Mouse (Mus musculus): ENCODE data around the gene 4930583I09Rik.

DNA sequence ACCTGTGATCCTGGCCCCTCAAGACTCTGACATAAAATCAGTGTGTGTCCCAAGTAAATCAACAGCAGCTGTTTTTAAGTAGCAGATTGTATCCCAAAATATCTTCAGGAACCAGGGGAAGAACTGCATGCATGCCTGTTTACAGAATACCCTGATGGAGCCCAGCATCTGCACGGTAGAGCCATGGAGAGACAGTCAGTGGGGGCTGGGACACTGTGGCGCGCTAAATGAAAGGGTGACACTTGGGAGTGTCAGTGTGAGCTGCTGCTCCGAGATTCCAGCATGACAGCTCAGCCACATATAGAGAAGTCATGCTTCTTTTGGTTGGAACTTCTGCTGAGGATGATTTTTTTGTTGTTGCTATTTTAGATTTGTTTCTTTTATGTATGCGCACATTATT is 43.2 kb downstream of the 4930583I09Rik start:
- TF ChIP-seq CHD2 (IDR thresholded peaks at IDR 0.05; ENCODE audit: low read depth, low read length) (no peak), ZC3H11A (IDR thresholded peaks at IDR 0.05; ENCODE audit: borderline replicate concordance, low read depth, low read length) (no peak), HCFC1 (IDR thresholded peaks at IDR 0.05; ENCODE audit: borderline replicate concordance, insufficient read depth, low read length) (no peak), ZNF384 (IDR thresholded peaks at IDR 0.05; ENCODE audit: low read depth, low read length) (no peak)
